In genomic region chr11:106778589-106779387, GRCm38 (mm10) we compare ENCODE assay signal across 8 mouse cellular contexts. TPM values are rescaled to one million over a fixed set of nuclear protein-coding genes. Genes with fewer than 3 reads are reported as not detected.
DNase-seq lines count a peak whose midpoint lies in the region; ATAC-seq and TF ChIP-seq lines count a peak whose summit lies in the region.

No protein-coding gene starts in this region.

- peak; percentile 81; the same call in 1 of the 2 replicates for ATAC-seq in kidney, postnatal 0 days (replicated peaks; ENCODE audit: low FRiP score, low read depth)
- ATAC-seq in hindbrain, embryonic 11.5 days (ENCODE audit: low FRiP score) = peak; percentile 85
- no peak; the same call in none of the 2 replicates for ATAC-seq in midbrain, embryonic 12.5 days (ENCODE audit: low FRiP score, low read depth)

- TF ChIP-seq CTCF in kidney, postnatal 0 days (IDR thresholded peaks at IDR 0.05; ENCODE audit: low read depth) = no peak
- no peak for TF ChIP-seq CTCF in bone marrow macrophage, adult 2 months (IDR thresholded peaks at IDR 0.05; ENCODE audit: low read depth, low read length)

- TF ChIP-seq POLR2A in bone marrow macrophage, adult 2 months (IDR thresholded peaks at IDR 0.05; ENCODE audit: borderline replicate concordance, low read depth, low read length) = no peak

- no peaks in the 10 kb centered on the region for H3K27me3 ChIP-seq in kidney, postnatal 0 days (ENCODE audit: insufficient read depth, low read length)
- H3K27me3 ChIP-seq in hindbrain, embryonic 11.5 days (ENCODE audit: control insufficient read depth, insufficient read depth, low read length) = no peaks in the 10 kb centered on the region
- H3K27me3 ChIP-seq in midbrain, embryonic 12.5 days = no peaks in the 10 kb centered on the region

- H3K27ac ChIP-seq in kidney, postnatal 0 days = peak overlapping the region; percentile 96
- peak overlapping the region; percentile 74 for H3K27ac ChIP-seq in bone marrow macrophage, adult 2 months (ENCODE audit: insufficient read depth, low read depth, low read length)
- H3K27ac ChIP-seq in hindbrain, embryonic 11.5 days (ENCODE audit: low read depth, low read length) = peak overlapping the region; percentile 86
- peak overlapping the region; percentile 87 for H3K27ac ChIP-seq in midbrain, embryonic 12.5 days (replicated peaks)

- DNase-seq in kidney, postnatal 0 days (ENCODE audit: low spot score) = peak; percentile 68
- no peak for DNase-seq in kidney, postnatal 25 days
- DNase-seq in hindbrain, embryonic 11.5 days (ENCODE audit: low spot score) = no peak
- no peak for DNase-seq in ovary, postnatal 36 days (ENCODE audit: low spot score)
- DNase-seq in left cerebral cortex, adult 9 months (ENCODE audit: low spot score in 2 of 2) = no peak
- no peak for DNase-seq in kidney, adult 9 months

- no peaks in the 10 kb centered on the region for H3K4me1 ChIP-seq in kidney, postnatal 0 days (replicated peaks; ENCODE audit: insufficient read depth, low read length)
- H3K4me1 ChIP-seq in bone marrow macrophage, adult 2 months (ENCODE audit: control insufficient read depth, insufficient read depth, low read length) = peaks cover 5% of the 10 kb centered on the region; the same call in 1 of the 2 replicates
- H3K4me1 ChIP-seq in hindbrain, embryonic 11.5 days (replicated peaks; ENCODE audit: control insufficient read depth, insufficient read depth, low read length) = no peaks in the 10 kb centered on the region
- H3K4me1 ChIP-seq in midbrain, embryonic 12.5 days = peaks cover 5% of the 10 kb centered on the region; the same call in 1 of the 2 replicates

- H3K36me3 ChIP-seq in kidney, postnatal 0 days (ENCODE audit: insufficient read depth, low read length) = peaks cover 38% of the 10 kb centered on the region
- H3K36me3 ChIP-seq in hindbrain, embryonic 11.5 days (ENCODE audit: control insufficient read depth, insufficient read depth, low read length) = peaks cover 16% of the 10 kb centered on the region
- H3K36me3 ChIP-seq in midbrain, embryonic 12.5 days = peaks cover 67% of the 10 kb centered on the region

- WGBS in kidney, postnatal 0 days = 1% methylated on average over 39 of the region's 39 CpGs
- 2% methylated on average over 39 of the region's 39 CpGs for WGBS in hindbrain, embryonic 11.5 days
- 3% methylated on average over 39 of the region's 39 CpGs for WGBS in midbrain, embryonic 12.5 days

- peak overlapping the region; percentile 91 for H3K9ac ChIP-seq in kidney, postnatal 0 days (ENCODE audit: low read depth, low read length)
- peak overlapping the region; percentile 86 for H3K9ac ChIP-seq in hindbrain, embryonic 11.5 days (ENCODE audit: low read depth, low read length)
- peak overlapping the region; percentile 80 for H3K9ac ChIP-seq in midbrain, embryonic 12.5 days (replicated peaks)

- H3K4me2 ChIP-seq in kidney, postnatal 0 days (ENCODE audit: low read length) = peak overlapping the region; percentile 79
- H3K4me2 ChIP-seq in hindbrain, embryonic 11.5 days (replicated peaks; ENCODE audit: low read depth, low read length) = peak overlapping the region; percentile 82
- peak overlapping the region; percentile 90 for H3K4me2 ChIP-seq in midbrain, embryonic 12.5 days (replicated peaks)

- peak overlapping the region; percentile 62 for H3K4me3 ChIP-seq in kidney, postnatal 0 days (replicated peaks; ENCODE audit: low read depth, low read length)
- H3K4me3 ChIP-seq in bone marrow macrophage, adult 2 months (ENCODE audit: insufficient read depth, low read length) = peak overlapping the region; percentile 87
- H3K4me3 ChIP-seq in hindbrain, embryonic 11.5 days (ENCODE audit: low read depth, low read length) = peak overlapping the region; percentile 77
- peak overlapping the region; percentile 62 for H3K4me3 ChIP-seq in midbrain, embryonic 12.5 days

- H3K9me3 ChIP-seq in kidney, postnatal 0 days (replicated peaks; ENCODE audit: low read length) = no peaks in the 10 kb centered on the region
- H3K9me3 ChIP-seq in hindbrain, embryonic 11.5 days (ENCODE audit: control insufficient read depth, low read length) = no peaks in the 10 kb centered on the region
- no peaks in the 10 kb centered on the region for H3K9me3 ChIP-seq in midbrain, embryonic 12.5 days

RNA-seq across cellular contexts. Expression of gene Polg2, which starts 0.5 kb away (rescaled TPM):
- polyA plus RNA-seq in kidney, postnatal 0 days (2015; fragmentation: Nextera tagmentation; extraction: Ambion mirVana) = 11.1 and 11.9 TPM in 2 replicates
- 8.9 and 11.4 TPM in 2 replicates for polyA plus RNA-seq in bone marrow macrophage, adult 2 months (2012; ENCODE audit: insufficient read depth, insufficient read length, missing spikeins)
- polyA plus RNA-seq in hindbrain, embryonic 11.5 days (2014; fragmentation: Nextera tagmentation; extraction: Ambion mirVana) = 9.5 and 11.0 TPM in 2 replicates
- 10.4 and 11.3 TPM in 2 replicates for polyA plus RNA-seq in midbrain, embryonic 12.5 days (2016; fragmentation: Nextera tagmentation; extraction: Ambion mirVana)

RNA-seq across cellular contexts. Expression of gene Ddx5, which starts 10.2 kb away (rescaled TPM):
- 297 and 309 TPM in 2 replicates for polyA plus RNA-seq in kidney, postnatal 0 days (2015; fragmentation: Nextera tagmentation; extraction: Ambion mirVana)
- 1,156 and 1,201 TPM in 2 replicates for polyA plus RNA-seq in bone marrow macrophage, adult 2 months (2012; ENCODE audit: insufficient read depth, insufficient read length, missing spikeins)
- 544 and 600 TPM in 2 replicates for polyA plus RNA-seq in hindbrain, embryonic 11.5 days (2014; fragmentation: Nextera tagmentation; extraction: Ambion mirVana)
- polyA plus RNA-seq in midbrain, embryonic 12.5 days (2016; fragmentation: Nextera tagmentation; extraction: Ambion mirVana) = 486 TPM in 2 replicates

RNA-seq across cellular contexts. Expression of gene Cep95, which starts 10.3 kb away (rescaled TPM):
- 12.7 and 13.8 TPM in 2 replicates for polyA plus RNA-seq in kidney, postnatal 0 days (2015; fragmentation: Nextera tagmentation; extraction: Ambion mirVana)
- polyA plus RNA-seq in bone marrow macrophage, adult 2 months (2012; ENCODE audit: insufficient read depth, insufficient read length, missing spikeins) = 24.4 and 26.6 TPM in 2 replicates
- polyA plus RNA-seq in hindbrain, embryonic 11.5 days (2014; fragmentation: Nextera tagmentation; extraction: Ambion mirVana) = 19.4 and 22.5 TPM in 2 replicates
- 22.8 and 25.6 TPM in 2 replicates for polyA plus RNA-seq in midbrain, embryonic 12.5 days (2016; fragmentation: Nextera tagmentation; extraction: Ambion mirVana)

RNA-seq across cellular contexts. Expression of gene Milr1, which starts 27.8 kb away (rescaled TPM):
- polyA plus RNA-seq in kidney, postnatal 0 days (2015; fragmentation: Nextera tagmentation; extraction: Ambion mirVana) = 0.78 and 0.89 TPM in 2 replicates
- 202 and 222 TPM in 2 replicates for polyA plus RNA-seq in bone marrow macrophage, adult 2 months (2012; ENCODE audit: insufficient read depth, insufficient read length, missing spikeins)
- 1.1 and 2.0 TPM in 2 replicates for polyA plus RNA-seq in hindbrain, embryonic 11.5 days (2014; fragmentation: Nextera tagmentation; extraction: Ambion mirVana)
- 0.72 and 1.7 TPM in 2 replicates for polyA plus RNA-seq in midbrain, embryonic 12.5 days (2016; fragmentation: Nextera tagmentation; extraction: Ambion mirVana)

RNA-seq across cellular contexts. Expression of gene Pecam1, which starts 28.4 kb away (rescaled TPM):
- polyA plus RNA-seq in kidney, postnatal 0 days (2015; fragmentation: Nextera tagmentation; extraction: Ambion mirVana) = 54.1 and 55.0 TPM in 2 replicates
- 4.8 and 5.1 TPM in 2 replicates for polyA plus RNA-seq in bone marrow macrophage, adult 2 months (2012; ENCODE audit: insufficient read depth, insufficient read length, missing spikeins)
- 19.0 and 20.3 TPM in 2 replicates for polyA plus RNA-seq in hindbrain, embryonic 11.5 days (2014; fragmentation: Nextera tagmentation; extraction: Ambion mirVana)
- polyA plus RNA-seq in midbrain, embryonic 12.5 days (2016; fragmentation: Nextera tagmentation; extraction: Ambion mirVana) = 15.9 and 19.4 TPM in 2 replicates
